ENCODE assay signal across 8 mouse cellular contexts in the genomic region with DNA sequence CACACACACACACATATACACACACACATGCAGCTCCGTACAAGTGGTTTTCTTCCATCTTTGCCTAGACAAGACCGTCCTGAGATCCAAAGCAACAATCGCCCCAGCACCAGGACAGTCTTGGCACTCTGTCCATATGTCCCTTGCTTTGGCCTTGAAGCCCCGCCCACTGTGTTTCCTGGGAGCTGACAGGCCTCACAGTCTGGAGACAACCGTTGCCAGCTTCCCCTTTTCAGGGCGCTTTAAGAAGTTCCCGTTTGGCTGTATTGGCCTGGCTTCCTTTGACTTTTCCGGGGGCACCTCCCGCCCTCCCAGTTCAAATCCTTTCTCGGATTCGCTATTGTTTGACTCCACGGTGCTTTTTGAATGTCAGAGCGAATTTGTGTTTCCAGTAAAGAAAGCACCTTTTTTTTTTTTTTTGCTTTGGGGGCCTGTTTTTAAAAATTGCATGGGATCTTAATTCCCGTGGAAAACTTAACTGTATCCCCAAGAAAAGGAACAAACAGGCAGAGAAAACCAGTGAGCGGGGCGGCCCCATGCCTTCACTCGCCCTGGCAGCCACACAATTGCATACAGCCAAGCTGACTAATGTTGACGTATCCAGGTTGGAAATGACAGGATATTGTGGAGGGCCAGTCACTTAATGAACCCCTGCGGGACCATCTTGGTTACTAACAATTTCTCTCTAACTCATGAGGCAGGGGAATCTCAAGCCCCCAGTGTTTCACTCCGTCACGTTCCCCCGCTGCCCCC.
A peak's percentile ranks its signal among the peaks of the same experiment; 100 is the strongest.
DNase-seq lines count a peak whose midpoint lies in the region; ATAC-seq lines count a peak whose summit lies in the region.

No protein-coding gene starts in this region.

- H3K4me3 ChIP-seq in embryonic facial prominence, embryonic 12.5 days, result no peak overlapping the region
- H3K4me3 ChIP-seq in heart, embryonic 13.5 days, result 0 out of 2 replicates have a peak overlapping the region, but pooled peaks have one; percentile 9

- no peaks in the 10 kb centered on the region for H3K27me3 ChIP-seq in embryonic facial prominence, embryonic 12.5 days
- no peaks in the 10 kb centered on the region for H3K27me3 ChIP-seq in heart, embryonic 13.5 days (replicated peaks)

- peaks cover 24% of the 10 kb centered on the region for H3K4me1 ChIP-seq in embryonic facial prominence, embryonic 12.5 days
- peaks cover 13% of the 10 kb centered on the region for H3K4me1 ChIP-seq in heart, embryonic 13.5 days

- 35% methylated on average over 22 of the region's 22 CpGs for whole genome bisulfite sequencing in embryonic facial prominence, embryonic 12.5 days
- WGBS in heart, embryonic 13.5 days, result 46% methylated on average over 22 of the region's 22 CpGs

- 0 out of 2 replicates have a peak overlapping the region, but pooled peaks have one; percentile 7 for H3K27ac ChIP-seq in embryonic facial prominence, embryonic 12.5 days
- no peak overlapping the region for H3K27ac ChIP-seq in heart, embryonic 13.5 days (replicated peaks)

- peak overlapping the region; percentile 22 for H3K4me2 ChIP-seq in embryonic facial prominence, embryonic 12.5 days (replicated peaks)
- H3K4me2 ChIP-seq in heart, embryonic 13.5 days, result peak overlapping the region; percentile 47

- DNase-seq in right cerebral cortex, postnatal 4 days, result peak; percentile 14
- no peak for DNase-seq in right cerebral cortex, adult 2 months (ENCODE audit: low spot score in 2 of 2)
- peak; percentile 31 for DNase-seq in kidney, postnatal 14 days
- DNase-seq in lung, postnatal 4 days, result peak; percentile 64 to 70
- no peak for DNase-seq in yolk sac, embryonic 10.5 days (ENCODE audit: low spot score)

- no peaks in the 10 kb centered on the region for H3K36me3 ChIP-seq in embryonic facial prominence, embryonic 12.5 days
- no peaks in the 10 kb centered on the region for H3K36me3 ChIP-seq in heart, embryonic 13.5 days

- H3K9me3 ChIP-seq in embryonic facial prominence, embryonic 12.5 days, result no peaks in the 10 kb centered on the region
- H3K9me3 ChIP-seq in heart, embryonic 13.5 days, result no peaks in the 10 kb centered on the region

- no peak overlapping the region for H3K9ac ChIP-seq in embryonic facial prominence, embryonic 12.5 days
- peak overlapping the region; percentile 37; the same call in 1 of the 2 replicates for H3K9ac ChIP-seq in heart, embryonic 13.5 days

- ATAC-seq in embryonic facial prominence, embryonic 12.5 days (ENCODE audit: insufficient number of reproducible peaks, insufficient read depth, low FRiP score, low TSS enrichment), result no peak
- no peak for ATAC-seq in heart, embryonic 13.5 days (ENCODE audit: extremely low read depth, insufficient number of reproducible peaks, low FRiP score, low TSS enrichment)
- ATAC-seq in erythroblast, adult 5-6 weeks (replicated peaks; ENCODE audit: low FRiP score, poor library complexity, severe bottlenecking), result no peak

Comparison
In these comparisons a context has a peak if more than half of its experiments do, and no peak if none do; other contexts are left out.
1. DNase-seq: peak in right cerebral cortex, postnatal 4 days (single experiment), kidney, postnatal 14 days (single experiment) and lung, postnatal 4 days (2 of 2); none in right cerebral cortex, adult 2 months (0 of 2) and yolk sac, embryonic 10.5 days (single experiment).